Mouse (Mus musculus) small intestine, adult 2 months (tissue): Measurements from ENCODE around the gene Pknox2. TPM values are rescaled to one million over a fixed set of nuclear protein-coding genes. Genes with fewer than 3 reads are reported as not detected.

ENCODE experiments used
- H3K27ac ChIP-seq: fragments of 200-500 bp; 2 replicates; pipeline ENCODE4 v1.5.1; 2012; ENCODE audit warnings: low read depth, low read length, control low read depth, inconsistent platforms; ENCODE audit not compliant: insufficient read depth
- H3K27me3 ChIP-seq: fragments of 200-500 bp; 2 replicates; pipeline ENCODE4 v1.6.1; 2012; ENCODE audit warnings: mild to moderate bottlenecking, moderate library complexity, low read length, inconsistent platforms; ENCODE audit not compliant: control insufficient read depth, insufficient read depth
- H3K36me3 ChIP-seq: fragments of 200-500 bp; 2 replicates; pipeline ENCODE4 v1.6.1; 2012; ENCODE audit warnings: mild to moderate bottlenecking, low read length, control low read depth, inconsistent platforms; ENCODE audit not compliant: control insufficient read depth, insufficient read depth
- H3K4me1 ChIP-seq: fragments of 200-500 bp; 2 replicates; pipeline ENCODE4 v1.6.1; 2012; ENCODE audit warnings: low read length, inconsistent platforms, mixed read lengths; ENCODE audit not compliant: control insufficient read depth, insufficient read depth, insufficient read length
- H3K4me3 ChIP-seq: fragments of 200-500 bp; 2 replicates; pipeline ENCODE4 v1.5.1; 2012; ENCODE audit warnings: low read depth, mild to moderate bottlenecking, control low read depth, inconsistent platforms, low read length, moderate library complexity
- CTCF ChIP-seq: fragments of 200-500 bp; IDR thresholded peaks from 2 replicates; pipeline ENCODE4 v1.5.1; 2012; ENCODE audit warnings: low read depth, mild to moderate bottlenecking, control low read depth, inconsistent platforms, low read length, moderate library complexity, mixed read lengths; ENCODE audit not compliant: insufficient replicate concordance, insufficient read length; ENCODE audit errors: extremely low read depth
- POLR2A ChIP-seq: fragments of 200-500 bp; IDR thresholded peaks from 2 replicates; pipeline ENCODE4 v1.6.1; 2012; ENCODE audit warnings: low read depth, mild to moderate bottlenecking, control low read depth, inconsistent platforms, low read length, moderate library complexity
- WGBS: fragments of 180-500 bp; shearing (Covaris S2); methylation state at CpG from one replicate; pipeline ENCODE4 v1.1.7; 2018; 5-methylcytosine and 5-hydroxymethylcytosine counted together
- polyA plus RNA-seq: library from polyadenylated mRNA; depleted of rRNA; stranded (reverse); fragments of >200 nt; gene quantifications from 2 replicates; pipeline ENCODE4 v1.2.3, GENCODE M21; 2012

The Pknox2 gene
- polyA plus RNA-seq, 1 experiment: 2.7 TPM

GRCm38 (mm10) chr9:37116632-37117413 is 30.4 kb downstream of the Pknox2 start:
- Histone ChIP-seq H3K27me3 (no peaks in the 10 kb centered on the region), H3K27ac (no peak overlapping the region), H3K4me1 (no peaks in the 10 kb centered on the region), H3K4me3 (no peak overlapping the region), H3K36me3 (no peaks in the 10 kb centered on the region)
- TF ChIP-seq POLR2A (no peak), CTCF (no peak)
- 79% methylated on average over 9 of the region's 9 CpGs for WGBS

GRCm38 (mm10) chr9:37115820-37116219 is 31.4 kb downstream of the Pknox2 start:
- Histone ChIP-seq H3K27ac (no peak overlapping the region), H3K4me1 (no peaks in the 10 kb centered on the region), H3K36me3 (no peaks in the 10 kb centered on the region), H3K27me3 (no peaks in the 10 kb centered on the region), H3K4me3 (no peak overlapping the region)
- 76% methylated on average over 7 of the region's 7 CpGs for WGBS
- TF ChIP-seq POLR2A: no peak
- no peak for TF ChIP-seq CTCF

GRCm38 (mm10) chr9:37114286-37115267 is 32.6 kb downstream of the Pknox2 start:
- Histone ChIP-seq H3K27me3 (no peaks in the 10 kb centered on the region), H3K4me3 (no peak overlapping the region), H3K27ac (no peak overlapping the region), H3K36me3 (no peaks in the 10 kb centered on the region), H3K4me1 (no peaks in the 10 kb centered on the region)
- TF ChIP-seq POLR2A (no peak), CTCF (no peak)
- WGBS: 53% methylated on average over 9 of the region's 9 CpGs

GRCm38 (mm10) chr9:37107546-37107945 is 39.7 kb downstream of the Pknox2 start:
- 64% methylated on average over 2 of the region's 2 CpGs for WGBS
- H3K4me3 ChIP-seq: no peak overlapping the region
- no peaks in the 10 kb centered on the region for H3K4me1 ChIP-seq
- H3K27me3 ChIP-seq: no peaks in the 10 kb centered on the region
- TF ChIP-seq CTCF: no peak
- no peak for TF ChIP-seq POLR2A
- no peak overlapping the region for H3K27ac ChIP-seq
- H3K36me3 ChIP-seq: no peaks in the 10 kb centered on the region

GRCm38 (mm10) chr9:37106808-37107207 is 40.4 kb downstream of the Pknox2 start:
- WGBS: 65% methylated on average over 3 of the region's 3 CpGs
- no peak for TF ChIP-seq POLR2A
- TF ChIP-seq CTCF: no peak
- Histone ChIP-seq H3K4me1 (no peaks in the 10 kb centered on the region), H3K36me3 (no peaks in the 10 kb centered on the region), H3K27me3 (no peaks in the 10 kb centered on the region), H3K27ac (no peak overlapping the region), H3K4me3 (no peak overlapping the region)

- no peak overlapping the region for H3K27ac ChIP-seq
- TF ChIP-seq CTCF (no peak), POLR2A (no peak)
- no peaks in the 10 kb centered on the region for H3K36me3 ChIP-seq
- WGBS: 66% methylated on average over 3 of the region's 3 CpGs
- H3K4me1 ChIP-seq: no peaks in the 10 kb centered on the region
- H3K27me3 ChIP-seq: no peaks in the 10 kb centered on the region
- no peak overlapping the region for H3K4me3 ChIP-seq
Observed at GRCm38 (mm10) chr9:37104249-37104648, 43.0 kb downstream of the Pknox2 start.

GRCm38 (mm10) chr9:37103778-37104177 is 43.4 kb downstream of the Pknox2 start:
- 53% methylated on average over 5 of the region's 5 CpGs for WGBS
- no peak overlapping the region for H3K4me3 ChIP-seq
- no peak overlapping the region for H3K27ac ChIP-seq
- H3K36me3 ChIP-seq: no peaks in the 10 kb centered on the region
- H3K4me1 ChIP-seq: no peaks in the 10 kb centered on the region
- no peaks in the 10 kb centered on the region for H3K27me3 ChIP-seq
- TF ChIP-seq CTCF (no peak), POLR2A (no peak)
